Mouse (Mus musculus): ENCODE measurements around the gene Pcsk4.

Gene Pcsk4

DNA sequence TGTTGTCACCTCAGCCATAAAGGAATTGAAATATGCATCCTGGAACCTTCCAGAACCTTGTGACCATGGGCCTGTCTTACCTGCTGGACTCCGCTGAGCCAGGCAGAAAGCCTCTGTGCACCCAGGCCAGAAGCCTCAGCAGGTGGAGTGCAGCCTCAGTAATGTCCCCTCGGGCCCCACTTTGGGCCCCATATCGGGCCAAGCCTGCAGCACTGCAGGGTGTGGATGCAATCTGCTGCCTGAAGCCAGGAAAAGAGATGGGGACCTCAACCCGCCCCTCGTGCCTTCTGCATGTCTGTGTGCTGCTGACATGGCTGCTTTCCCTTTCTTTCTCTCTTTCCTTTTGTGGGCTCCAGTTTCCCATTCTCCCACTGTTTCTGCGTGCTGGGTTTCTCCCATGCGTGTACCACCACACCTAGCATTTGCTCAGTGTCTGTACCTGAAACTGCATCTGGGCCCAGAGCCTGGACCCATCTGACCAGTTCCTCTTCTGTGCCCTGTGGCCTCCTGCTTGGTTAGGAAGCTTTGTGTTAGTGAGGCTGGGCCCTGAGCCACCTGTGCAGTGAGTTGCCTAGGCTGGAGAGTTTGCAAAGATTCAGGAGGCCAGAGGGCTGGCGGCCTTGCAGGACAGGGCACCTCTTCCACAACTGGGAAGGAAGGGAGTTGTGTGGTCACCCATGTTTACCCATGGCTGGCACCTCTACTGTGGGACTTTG lies 57.3 kb downstream of the Pcsk4 start:
- no peak for ATAC-seq (ENCODE audit: low TSS enrichment)

All from frontal cortex, adult (tissue).